Mouse (Mus musculus) kidney, postnatal 0 days (tissue): ENCODE data around the gene Fam189a2. TPM values are rescaled to one million over a fixed set of nuclear protein-coding genes. Genes with fewer than 3 reads are reported as not detected.

ENCODE experiments used
- ATAC-seq: fragments of 200-750 bp; cut with Nextera tagmentation; replicated peaks from 2 replicates; pipeline ENCODE4 v1.8.0; 2017; ENCODE audit warnings: low read depth, moderate number of reproducible peaks, moderate TSS enrichment, moderate library complexity; ENCODE audit not compliant: low FRiP score
- DNase-seq: peaks from one replicate; pipeline ENCODE4 v3.0.0-alpha.2; 2016; ENCODE audit warnings: low spot score
- H3K27ac ChIP-seq: fragments of 300-500 bp; sonication (generic); 2 replicates; pipeline ENCODE4 v1.5.1; 2014; ENCODE audit warnings: mild to moderate bottlenecking
- H3K27me3 ChIP-seq: fragments of 300-500 bp; sonication (generic); 2 replicates; pipeline ENCODE4 v1.6.1; 2014; ENCODE audit warnings: low read length, mixed read lengths; ENCODE audit not compliant: insufficient read depth
- H3K36me3 ChIP-seq: fragments of 300-500 bp; sonication (generic); 2 replicates; pipeline ENCODE4 v1.6.1; 2014; ENCODE audit warnings: low read length, mixed read lengths; ENCODE audit not compliant: insufficient read depth
- H3K4me1 ChIP-seq: fragments of 300-500 bp; sonication (generic); replicated peaks from 2 replicates; pipeline ENCODE4 v1.6.1; 2014; ENCODE audit warnings: antibody characterized with exemption, low read length, mixed read lengths; ENCODE audit not compliant: insufficient read depth
- H3K4me2 ChIP-seq: fragments of 300-500 bp; sonication (generic); 2 replicates; pipeline ENCODE4 v1.6.1; 2014; ENCODE audit warnings: mild to moderate bottlenecking, low read length, moderate library complexity, mixed read lengths
- H3K4me3 ChIP-seq: fragments of 300-500 bp; sonication (generic); replicated peaks from 2 replicates; pipeline ENCODE4 v1.5.1; 2014; ENCODE audit warnings: low read depth, low read length
- H3K9ac ChIP-seq: fragments of 300-500 bp; sonication (generic); 2 replicates; pipeline ENCODE4 v1.6.1; 2014; ENCODE audit warnings: low read depth, low read length
- H3K9me3 ChIP-seq: fragments of 300-500 bp; sonication (generic); replicated peaks from 2 replicates; pipeline ENCODE4 v1.6.1; 2016; ENCODE audit warnings: low read length, inconsistent platforms, mixed read lengths
- CTCF ChIP-seq: IDR thresholded peaks from 2 replicates; pipeline ENCODE4 v1.5.1; 2016; ENCODE audit warnings: antibody characterized with exemption, low read depth, mild to moderate bottlenecking, moderate library complexity
- WGBS: fragments of 180-500 bp; shearing (Covaris S2); extraction: QIAGEN DNeasy Blood & Tissue Kit; methylation state at CpG from one replicate; pipeline ENCODE4 v1.1.7; 2014; 5-methylcytosine and 5-hydroxymethylcytosine counted together
- polyA plus RNA-seq: library from polyadenylated mRNA; unstranded; fragments of >200 nt; fragmentation: Nextera tagmentation; extraction: Ambion mirVana; gene quantifications from 2 replicates; pipeline ENCODE4 v1.2.1, GENCODE M21; 2015

Gene Fam189a2
- polyA plus RNA-seq, 1 experiment from 2014 or later, result 1.6 TPM

DNA sequence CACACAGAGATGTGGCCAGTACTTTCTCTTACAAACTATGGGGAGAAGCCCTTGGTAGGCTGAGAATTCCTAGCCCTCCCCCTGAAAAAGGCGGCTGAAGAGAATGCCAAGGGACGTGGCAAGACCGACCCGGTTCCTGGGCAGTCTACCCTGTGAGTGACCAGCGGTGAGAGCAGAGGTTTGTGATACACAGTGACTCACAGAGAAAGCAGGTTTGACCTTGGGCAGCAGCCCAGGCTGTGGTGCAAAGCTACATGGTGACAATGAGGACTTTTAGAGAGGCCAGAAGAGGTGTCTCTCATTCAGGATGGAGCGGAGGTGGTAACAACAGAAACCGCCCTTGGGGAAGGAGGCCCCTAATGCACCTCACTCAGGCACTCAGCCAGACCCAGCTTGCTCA is 59.4 kb downstream of the Fam189a2 start:
- Histone ChIP-seq H3K27ac (no peak overlapping the region), H3K9ac (no peak overlapping the region), H3K9me3 (no peaks in the 10 kb centered on the region), H3K4me1 (0 out of 2 replicates have a peak, but pooled peaks cover 6% of the 10 kb centered on the region), H3K27me3 (no peaks in the 10 kb centered on the region), H3K4me3 (no peak overlapping the region), H3K4me2 (no peak overlapping the region), H3K36me3 (no peaks in the 10 kb centered on the region)
- no peak for TF ChIP-seq CTCF
- ATAC-seq, result peak; percentile 42; the same call in 1 of the 2 replicates
- 85% methylated on average over 7 of the region's 7 CpGs for WGBS
- DNase-seq, result no peak

DNA sequence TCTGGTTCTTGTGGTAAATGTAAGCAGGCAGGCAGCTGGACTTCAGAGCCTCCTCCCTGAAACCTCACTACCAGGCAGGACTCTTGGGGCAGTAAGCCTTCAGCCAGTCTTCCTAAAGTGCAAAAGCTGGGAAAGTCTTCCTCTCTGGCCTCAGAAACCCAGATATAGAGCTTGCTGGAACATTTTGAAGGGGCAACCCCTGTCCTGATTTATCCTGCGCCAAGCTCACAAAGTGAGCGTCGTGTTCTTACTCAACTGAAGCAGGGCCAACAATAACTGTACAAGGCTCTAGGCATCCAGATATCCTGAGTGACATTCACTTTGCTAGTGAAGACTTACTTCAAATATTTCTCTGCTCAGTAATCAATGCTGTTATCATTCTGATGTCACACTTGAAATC is 60.4 kb downstream of the Fam189a2 start:
- no peaks in the 10 kb centered on the region for H3K9me3 ChIP-seq
- H3K27me3 ChIP-seq, result no peaks in the 10 kb centered on the region
- no peak overlapping the region for H3K27ac ChIP-seq
- TF ChIP-seq CTCF, result no peak
- H3K4me2 ChIP-seq, result no peak overlapping the region
- no peak overlapping the region for H3K9ac ChIP-seq
- 0 out of 2 replicates have a peak, but pooled peaks cover 6% of the 10 kb centered on the region for H3K4me1 ChIP-seq
- WGBS, result 89% methylated on average over 3 of the region's 3 CpGs
- H3K4me3 ChIP-seq, result no peak overlapping the region
- no peaks in the 10 kb centered on the region for H3K36me3 ChIP-seq
- no peak for ATAC-seq
- no peak for DNase-seq

GRCm38 (mm10) chr19:23968862-23969225 is 62.0 kb downstream of the Fam189a2 start:
- no peaks in the 10 kb centered on the region for H3K36me3 ChIP-seq
- H3K27ac ChIP-seq, result no peak overlapping the region
- no peak overlapping the region for H3K4me3 ChIP-seq
- no peaks in the 10 kb centered on the region for H3K27me3 ChIP-seq
- TF ChIP-seq CTCF, result no peak
- H3K9me3 ChIP-seq, result no peaks in the 10 kb centered on the region
- H3K4me1 ChIP-seq, result 0 out of 2 replicates have a peak, but pooled peaks cover 6% of the 10 kb centered on the region
- DNase-seq, result no peak
- no peak overlapping the region for H3K4me2 ChIP-seq
- ATAC-seq, result no peak
- 68% methylated on average over 2 of the region's 2 CpGs for WGBS
- no peak overlapping the region for H3K9ac ChIP-seq

DNA sequence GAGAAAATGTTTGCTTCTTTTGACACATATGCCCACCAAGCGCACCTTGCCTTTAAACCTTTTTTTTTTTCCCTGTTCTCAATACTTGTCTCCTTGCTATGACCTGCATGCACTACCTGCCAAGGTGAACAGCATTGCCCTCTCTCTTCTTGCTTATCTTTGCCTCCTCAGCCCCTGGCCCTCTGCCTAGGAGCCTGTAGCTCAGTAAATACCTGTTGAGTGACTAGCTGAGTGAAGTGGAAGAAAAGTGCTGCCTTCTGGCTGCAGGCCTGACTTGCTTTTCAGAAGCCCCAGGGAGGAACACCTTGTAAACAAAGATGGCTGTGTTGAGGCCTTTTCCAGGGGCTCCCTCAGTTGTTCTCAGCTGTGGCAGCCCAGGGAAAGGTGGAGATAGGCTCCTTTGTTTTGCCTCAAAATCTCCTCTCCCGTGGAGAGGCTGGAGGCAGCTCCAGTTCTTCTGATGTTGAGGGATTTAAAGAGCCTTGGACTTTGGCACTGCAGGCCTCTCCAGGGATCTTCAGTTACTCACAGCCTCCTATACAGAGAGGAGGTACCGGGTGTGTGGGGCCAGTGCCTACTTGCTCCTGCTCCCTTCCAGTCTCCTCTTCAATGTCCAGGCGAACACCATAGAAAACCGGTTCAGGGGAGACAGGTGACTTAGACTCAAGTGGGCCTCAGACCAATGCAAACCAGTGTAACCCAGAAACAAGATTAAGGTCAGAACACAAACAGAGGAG is 62.5 kb downstream of the Fam189a2 start:
- Histone ChIP-seq H3K36me3 (no peaks in the 10 kb centered on the region), H3K4me1 (0 out of 2 replicates have a peak, but pooled peaks cover 5% of the 10 kb centered on the region), H3K9me3 (no peaks in the 10 kb centered on the region), H3K4me2 (no peak overlapping the region), H3K9ac (no peak overlapping the region), H3K4me3 (no peak overlapping the region), H3K27me3 (no peaks in the 10 kb centered on the region), H3K27ac (no peak overlapping the region)
- ATAC-seq, result no peak
- no peak for TF ChIP-seq CTCF
- WGBS, result 62% methylated on average over 5 of the region's 5 CpGs
- DNase-seq, result no peak

GRCm38 (mm10) chr19:23967156-23967555 is 63.7 kb downstream of the Fam189a2 start:
- ATAC-seq (no peak), DNase-seq (no peak)
- Histone ChIP-seq H3K27ac (no peak overlapping the region), H3K27me3 (no peaks in the 10 kb centered on the region), H3K9me3 (no peaks in the 10 kb centered on the region), H3K9ac (no peak overlapping the region), H3K36me3 (no peaks in the 10 kb centered on the region), H3K4me2 (no peak overlapping the region), H3K4me1 (no peaks in the 10 kb centered on the region), H3K4me3 (no peak overlapping the region)
- 49% methylated on average over 2 of the region's 2 CpGs for WGBS
- no peak for TF ChIP-seq CTCF

GRCm38 (mm10) chr19:23966376-23966775 is 64.4 kb downstream of the Fam189a2 start:
- Histone ChIP-seq H3K9ac (no peak overlapping the region), H3K9me3 (no peaks in the 10 kb centered on the region), H3K36me3 (no peaks in the 10 kb centered on the region), H3K27me3 (no peaks in the 10 kb centered on the region), H3K4me1 (0 out of 2 replicates have a peak, but pooled peaks cover under 1% of the 10 kb centered on the region), H3K4me3 (no peak overlapping the region), H3K27ac (no peak overlapping the region), H3K4me2 (no peak overlapping the region)
- DNase-seq (no peak), ATAC-seq (no peak)
- TF ChIP-seq CTCF, result no peak
- 92% methylated on average over 9 of the region's 9 CpGs for WGBS
